Mouse (Mus musculus) kidney, adult 18-20 months (tissue): ENCODE measurements around the gene Pias4.

Experiments
- DNase-seq: peaks from one replicate; pipeline ENCODE4 v3.0.0; 2021

Pias4 gene

GRCm38 (mm10) chr10:81168521-81169244 lies 960 bp upstream of the Pias4 start:
- peak; percentile 90 for DNase-seq

GRCm38 (mm10) chr10:81168087-81168431 lies 336 bp upstream of the Pias4 start:
- no peak for DNase-seq

- DNase-seq: no peak
Measured at GRCm38 (mm10) chr10:81165118-81165517, 2.6 kb downstream of the Pias4 start.

- no peak for DNase-seq
Measured at GRCm38 (mm10) chr10:81162318-81162652, 5.4 kb downstream of the Pias4 start.

GRCm38 (mm10) chr10:81161602-81162317 lies 6.0 kb downstream of the Pias4 start:
- DNase-seq: peak; percentile 56

- no peak for DNase-seq
Measured at GRCm38 (mm10) chr10:81154736-81155135, 13.0 kb downstream of the Pias4 start.

- no peak for DNase-seq
Measured at GRCm38 (mm10) chr10:81154313-81154712, 13.4 kb downstream of the Pias4 start.

GRCm38 (mm10) chr10:81152609-81153008 lies 15.1 kb downstream of the Pias4 start:
- no peak for DNase-seq

- DNase-seq: no peak
Measured at GRCm38 (mm10) chr10:81151261-81151660, 16.5 kb downstream of the Pias4 start.

GRCm38 (mm10) chr10:81146296-81146695 lies 21.4 kb downstream of the Pias4 start:
- no peak for DNase-seq

- DNase-seq: no peak
Measured at GRCm38 (mm10) chr10:81145778-81146177, 21.9 kb downstream of the Pias4 start.

GRCm38 (mm10) chr10:81145307-81145706 lies 22.4 kb downstream of the Pias4 start:
- no peak for DNase-seq

- peak; percentile 36 for DNase-seq
Measured at GRCm38 (mm10) chr10:81144667-81145066, 23.1 kb downstream of the Pias4 start.

GRCm38 (mm10) chr10:81143845-81144437 lies 23.8 kb downstream of the Pias4 start:
- no peak for DNase-seq

- DNase-seq: no peak
Measured at GRCm38 (mm10) chr10:81143157-81143633, 24.5 kb downstream of the Pias4 start.

GRCm38 (mm10) chr10:81142551-81142981 lies 25.2 kb downstream of the Pias4 start:
- no peak for DNase-seq

- no peak for DNase-seq
Measured at GRCm38 (mm10) chr10:81141455-81142210, 26.1 kb downstream of the Pias4 start.

GRCm38 (mm10) chr10:81140717-81141454 lies 26.8 kb downstream of the Pias4 start:
- DNase-seq: no peak

- DNase-seq: no peak
Measured at GRCm38 (mm10) chr10:81140005-81140404, 27.7 kb downstream of the Pias4 start.

GRCm38 (mm10) chr10:81139529-81139846 lies 28.2 kb downstream of the Pias4 start:
- DNase-seq: no peak

- DNase-seq: no peak
Measured at GRCm38 (mm10) chr10:81138821-81139528, 28.7 kb downstream of the Pias4 start.
